Mouse (Mus musculus): Measurements from ENCODE around the gene Trim67.
A peak's percentile ranks its signal among the peaks of the same experiment; 100 is the strongest.

The Trim67 gene

GRCm38 (mm10) chr8:124792708-124793107 is at the start of gene Trim67:
TSS of gene Trim67 (plus strand) at chr8:124793092.
- peak; percentile 32 for ATAC-seq (ENCODE audit: low TSS enrichment)

GRCm38 (mm10) chr8:124746661-124747060 is 46.2 kb upstream of the Trim67 start:
- ATAC-seq (ENCODE audit: low TSS enrichment) = no peak

GRCm38 (mm10) chr8:124751191-124751590 is 41.7 kb upstream of the Trim67 start:
- ATAC-seq (ENCODE audit: low TSS enrichment) = no peak

- ATAC-seq (ENCODE audit: low TSS enrichment) = no peak
Measured at GRCm38 (mm10) chr8:124751709-124752173, 41.2 kb upstream of the Trim67 start, which contains the start of gene Fam89a. TSS of gene Fam89a (minus strand) at chr8:124751832.

- ATAC-seq (ENCODE audit: low TSS enrichment) = no peak
Measured at GRCm38 (mm10) chr8:124752325-124752862, 40.5 kb upstream of the Trim67 start.

GRCm38 (mm10) chr8:124754101-124754791 is 38.6 kb upstream of the Trim67 start:
- ATAC-seq (ENCODE audit: low TSS enrichment) = peak; percentile 27; the same call in 1 of the 2 replicates

GRCm38 (mm10) chr8:124754792-124755190 is 38.1 kb upstream of the Trim67 start:
- no peak for ATAC-seq (ENCODE audit: low TSS enrichment)

- ATAC-seq (ENCODE audit: low TSS enrichment) = no peak
Measured at GRCm38 (mm10) chr8:124755481-124755880, 37.4 kb upstream of the Trim67 start.

- ATAC-seq (ENCODE audit: low TSS enrichment) = no peak
Measured at GRCm38 (mm10) chr8:124756153-124756552, 36.7 kb upstream of the Trim67 start.

GRCm38 (mm10) chr8:124756601-124757000 is 36.3 kb upstream of the Trim67 start:
- ATAC-seq (ENCODE audit: low TSS enrichment) = no peak

- ATAC-seq (ENCODE audit: low TSS enrichment) = no peak
Measured at GRCm38 (mm10) chr8:124758544-124758943, 34.3 kb upstream of the Trim67 start.

GRCm38 (mm10) chr8:124763061-124763460 is 29.8 kb upstream of the Trim67 start:
- no peak for ATAC-seq (ENCODE audit: low TSS enrichment)

GRCm38 (mm10) chr8:124772389-124772788 is 20.5 kb upstream of the Trim67 start:
- ATAC-seq (ENCODE audit: low TSS enrichment) = no peak

GRCm38 (mm10) chr8:124775695-124776094 is 17.2 kb upstream of the Trim67 start:
- ATAC-seq (ENCODE audit: low TSS enrichment) = peak; percentile 83

GRCm38 (mm10) chr8:124780236-124780635 is 12.7 kb upstream of the Trim67 start:
- peak; percentile 63; the same call in 1 of the 2 replicates for ATAC-seq (ENCODE audit: low TSS enrichment)

- no peak for ATAC-seq (ENCODE audit: low TSS enrichment)
Measured at GRCm38 (mm10) chr8:124782431-124782830, 10.5 kb upstream of the Trim67 start.

GRCm38 (mm10) chr8:124783228-124783627 is 9.7 kb upstream of the Trim67 start:
- ATAC-seq (ENCODE audit: low TSS enrichment) = no peak

- peak; percentile 98 for ATAC-seq (ENCODE audit: low TSS enrichment)
Measured at GRCm38 (mm10) chr8:124784613-124785012, 8.3 kb upstream of the Trim67 start.

GRCm38 (mm10) chr8:124790676-124791075 is 2.2 kb upstream of the Trim67 start:
- ATAC-seq (ENCODE audit: low TSS enrichment) = no peak

- ATAC-seq (ENCODE audit: low TSS enrichment) = no peak
Measured at GRCm38 (mm10) chr8:124791751-124792150, 1.1 kb upstream of the Trim67 start.

- peak; percentile 53 for ATAC-seq (ENCODE audit: low TSS enrichment)
Measured at GRCm38 (mm10) chr8:124792186-124792585, 706 bp upstream of the Trim67 start.

- 0 out of 2 replicates have a peak, but pooled peaks have one; percentile 20 for ATAC-seq (ENCODE audit: low TSS enrichment)
Measured at GRCm38 (mm10) chr8:124793172-124793651, 320 bp downstream of the Trim67 start.
